Mouse (Mus musculus) embryonic facial prominence, embryonic 11.5 days (tissue): ENCODE results near the gene Cln6. TPM values are rescaled to one million over a fixed set of nuclear protein-coding genes. Genes with fewer than 3 reads are reported as not detected.

ENCODE experiments used
- ATAC-seq: fragments of 200-750 bp; cut with Nextera tagmentation; replicated peaks from 2 replicates; pipeline ENCODE4 v1.8.0; 2017; ENCODE audit warnings: low read depth; ENCODE audit not compliant: insufficient number of reproducible peaks, low FRiP score, low TSS enrichment
- DNase-seq: peaks from one replicate; pipeline ENCODE4 v3.0.0-alpha.2; 2015; ENCODE audit warnings: low spot score
- H3K27ac ChIP-seq: fragments of 300-500 bp; sonication (generic); replicated peaks from 2 replicates; pipeline ENCODE4 v1.5.1; 2014; ENCODE audit warnings: mild to moderate bottlenecking, low read depth, low read length, control low read depth
- H3K27me3 ChIP-seq: fragments of 300-500 bp; sonication (generic); 2 replicates; pipeline ENCODE4 v1.6.1; 2014; ENCODE audit warnings: mild to moderate bottlenecking, low read length, moderate library complexity, mixed read lengths; ENCODE audit not compliant: control insufficient read depth, insufficient read depth
- H3K36me3 ChIP-seq: fragments of 300-500 bp; sonication (generic); replicated peaks from 2 replicates; pipeline ENCODE4 v1.6.1; 2014; ENCODE audit warnings: low read depth, mild to moderate bottlenecking, low read length, moderate library complexity, mixed read lengths; ENCODE audit not compliant: control insufficient read depth, insufficient read depth
- H3K4me1 ChIP-seq: fragments of 300-500 bp; sonication (generic); 2 replicates; pipeline ENCODE4 v1.6.1; 2014; ENCODE audit warnings: low read length, mixed read lengths; ENCODE audit not compliant: control insufficient read depth, insufficient read depth
- H3K4me2 ChIP-seq: fragments of 300-500 bp; sonication (generic); 2 replicates; pipeline ENCODE4 v1.6.1; 2014; ENCODE audit warnings: low read depth, mild to moderate bottlenecking, control low read depth, low read length, moderate library complexity
- H3K4me3 ChIP-seq: fragments of 300-500 bp; sonication (generic); 2 replicates; pipeline ENCODE4 v1.5.1; 2014; ENCODE audit warnings: low read depth, low read length, control low read depth
- H3K9ac ChIP-seq: fragments of 300-500 bp; sonication (generic); replicated peaks from 2 replicates; pipeline ENCODE4 v1.6.1; 2014; ENCODE audit warnings: mild to moderate bottlenecking, control low read depth, low read length
- H3K9me3 ChIP-seq: fragments of 300-500 bp; sonication (generic); replicated peaks from 2 replicates; pipeline ENCODE4 v1.6.1; 2016; ENCODE audit warnings: mild to moderate bottlenecking, low read length, inconsistent platforms, mixed read lengths; ENCODE audit not compliant: control insufficient read depth
- WGBS: fragments of 180-500 bp; shearing (Covaris S2); extraction: QIAGEN DNeasy Blood & Tissue Kit; methylation state at CpG from one replicate; pipeline ENCODE4 v1.1.7; 2014; 5-methylcytosine and 5-hydroxymethylcytosine counted together
- polyA plus RNA-seq: library from polyadenylated mRNA; unstranded; fragments of >200 nt; fragmentation: Nextera tagmentation; extraction: Ambion mirVana; gene quantifications from 2 replicates; pipeline ENCODE4 v1.2.1, GENCODE M21; 2014

The Cln6 gene
- polyA plus RNA-seq, 1 experiment from 2014 or later, result 9.2 TPM

GRCm38 (mm10) chr9:62876966-62877616 lies 38.5 kb downstream of the Cln6 start:
- H3K4me2 ChIP-seq, result no peak overlapping the region

GRCm38 (mm10) chr9:62877825-62878224 lies 39.2 kb downstream of the Cln6 start:
- H3K27ac ChIP-seq, result no peak overlapping the region
- no peak overlapping the region for H3K9ac ChIP-seq
- ATAC-seq, result no peak
- H3K4me2 ChIP-seq, result no peak overlapping the region
- 73% methylated on average over 2 of the region's 2 CpGs for WGBS
- H3K4me1 ChIP-seq, result no peaks in the 10 kb centered on the region
- H3K27me3 ChIP-seq, result no peaks in the 10 kb centered on the region
- no peak for DNase-seq
- peaks cover 3% of the 10 kb centered on the region; the same call in 1 of the 2 replicates for H3K36me3 ChIP-seq
- no peaks in the 10 kb centered on the region for H3K9me3 ChIP-seq
- H3K4me3 ChIP-seq, result no peak overlapping the region

More at GRCm38 (mm10) chr9:62876966-62877616, 38.5 kb downstream of the Cln6 start:
- WGBS, result 79% methylated on average over 7 of the region's 7 CpGs
- DNase-seq, result no peak
- H3K4me1 ChIP-seq, result no peaks in the 10 kb centered on the region
- no peak overlapping the region for H3K27ac ChIP-seq
- ATAC-seq, result no peak
- H3K27me3 ChIP-seq, result no peaks in the 10 kb centered on the region
- H3K9me3 ChIP-seq, result no peaks in the 10 kb centered on the region
- H3K4me3 ChIP-seq, result no peak overlapping the region
- H3K9ac ChIP-seq, result no peak overlapping the region
- H3K36me3 ChIP-seq, result no peaks in the 10 kb centered on the region

- 77% methylated on average over 12 of the region's 12 CpGs for WGBS
- H3K36me3 ChIP-seq, result peaks cover 7% of the 10 kb centered on the region
- no peak overlapping the region for H3K27ac ChIP-seq
- DNase-seq (no peak), ATAC-seq (no peak)
- H3K4me1 ChIP-seq, result no peaks in the 10 kb centered on the region
- no peak overlapping the region for H3K4me2 ChIP-seq
- H3K9me3 ChIP-seq, result no peaks in the 10 kb centered on the region
- H3K4me3 ChIP-seq, result no peak overlapping the region
- no peak overlapping the region for H3K9ac ChIP-seq
- H3K27me3 ChIP-seq, result no peaks in the 10 kb centered on the region
Measured at GRCm38 (mm10) chr9:62881871-62882270, 43.3 kb downstream of the Cln6 start.

- no peak overlapping the region for H3K27ac ChIP-seq
- H3K9me3 ChIP-seq, result no peaks in the 10 kb centered on the region
- no peak for DNase-seq
- H3K36me3 ChIP-seq, result peaks cover 5% of the 10 kb centered on the region
- no peak overlapping the region for H3K4me2 ChIP-seq
- no peak overlapping the region for H3K4me3 ChIP-seq
- H3K27me3 ChIP-seq, result no peaks in the 10 kb centered on the region
- WGBS, result 93% methylated on average over 1 of the region's 1 CpGs
- no peaks in the 10 kb centered on the region for H3K4me1 ChIP-seq
- no peak overlapping the region for H3K9ac ChIP-seq
- ATAC-seq, result no peak
Measured at GRCm38 (mm10) chr9:62894486-62894885, 55.9 kb downstream of the Cln6 start.

Other genes starting within 250 kb of the Cln6 start
- 2.5 and 2.7 TPM in 2 replicates for gene Itga11, start 161.0 kb upstream of the Cln6 start, polyA plus RNA-seq
- 38.4 and 41.1 TPM in 2 replicates for gene Fem1b, start 26.9 kb upstream of the Cln6 start, polyA plus RNA-seq
- gene Calml4, start 19.3 kb downstream of the Cln6 start, polyA plus RNA-seq, result 0.88 and 1.2 TPM in 2 replicates
- gene Pias1, start 149.1 kb downstream of the Cln6 start, polyA plus RNA-seq, result 60.7 and 62.0 TPM in 2 replicates